Mouse (Mus musculus): Measurements from ENCODE around the gene Phldb2.

DNA sequence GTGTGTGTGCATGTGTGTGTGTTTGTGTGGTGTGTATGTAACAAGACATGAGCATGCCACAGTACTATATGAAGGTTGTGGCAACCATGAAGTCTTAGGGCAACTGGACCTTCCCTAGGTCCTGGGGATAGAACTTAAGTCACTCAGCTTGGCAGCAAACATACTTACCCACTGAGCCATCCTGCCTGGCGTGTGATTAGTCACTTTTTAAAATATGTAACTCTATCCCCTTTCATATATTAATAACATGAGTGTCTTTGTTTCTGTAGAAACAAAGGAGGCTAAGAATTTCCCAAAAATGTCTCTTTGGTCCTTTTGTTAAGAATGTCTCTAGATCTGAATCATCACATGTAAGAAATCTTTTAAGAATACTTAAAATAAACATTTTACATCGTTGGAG lies 16.0 kb downstream of the Phldb2 start:
- TF ChIP-seq POLR2A (IDR thresholded peaks at IDR 0.05; ENCODE audit: control insufficient read depth, extremely low read depth, insufficient read depth, low read length, poor library complexity) (no peak), CTCF (IDR thresholded peaks at IDR 0.05; ENCODE audit: borderline replicate concordance, control insufficient read depth, extremely low read depth, insufficient read depth, low read length, poor library complexity) (no peak)

Data from thymus, adult 2 months (tissue).